In the genomic region with DNA sequence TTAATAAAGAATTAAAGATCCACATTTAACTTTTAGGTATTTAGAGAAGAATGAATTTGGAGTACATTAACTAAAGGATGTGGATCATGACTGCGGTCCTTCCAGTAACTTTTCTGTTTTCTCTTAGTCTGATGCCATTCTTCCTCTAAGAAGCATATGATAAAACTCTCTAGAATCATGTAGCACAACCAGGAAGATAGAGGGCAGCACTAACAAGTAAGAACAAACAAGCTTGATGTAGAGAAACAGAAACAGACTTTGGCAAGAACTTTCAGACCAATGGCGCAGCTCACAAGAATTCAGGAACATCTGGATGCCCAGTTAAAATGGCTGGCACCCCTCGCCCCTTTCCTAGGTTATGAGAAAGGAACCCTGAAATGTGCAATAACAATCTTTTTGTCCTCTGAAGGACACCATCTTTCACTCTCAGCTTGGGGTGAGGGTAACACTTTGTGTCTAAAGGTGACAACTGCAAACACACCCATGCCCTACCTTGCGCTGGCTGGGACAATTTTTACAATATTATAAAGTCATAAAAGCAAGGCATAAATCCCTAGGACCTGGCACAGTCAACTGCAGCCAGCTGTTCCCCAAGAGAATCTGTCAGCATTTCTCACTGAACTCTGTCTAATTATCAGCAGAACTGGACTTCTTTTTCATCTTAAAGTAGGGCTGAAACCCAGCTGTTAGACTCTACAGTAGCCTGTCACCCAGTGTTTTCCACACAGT, we compare ENCODE assay signal across 10 mouse cellular contexts. TPM values are rescaled to one million over a fixed set of nuclear protein-coding genes. Genes with fewer than 3 reads are reported as not detected.
A peak's percentile ranks its signal among the peaks of the same experiment; 100 is the strongest.
DNase-seq lines count a peak whose midpoint lies in the region; ATAC-seq and TF ChIP-seq lines count a peak whose summit lies in the region.
"Had no signal": no experiment of that assay in that cellular context is flagged by ENCODE, and none has a peak within 500 bp of the region (broad histone marks: within the 10 kb centered on the region; RNA-seq: fewer than 3 reads in every experiment).

No protein-coding gene starts in this region.

- H3K4me1 ChIP-seq in kidney, postnatal 0 days (replicated peaks; ENCODE audit: insufficient read depth, low read length): no peaks in the 10 kb centered on the region
- H3K4me1 ChIP-seq: liver, embryonic 15.5 days had no signal

- H3K36me3 ChIP-seq in kidney, postnatal 0 days (ENCODE audit: insufficient read depth, low read length): peaks cover 35% of the 10 kb centered on the region

- H3K9ac ChIP-seq in kidney, postnatal 0 days (ENCODE audit: low read depth, low read length): no peak overlapping the region
- H3K9ac ChIP-seq: liver, embryonic 15.5 days had no signal

- H3K4me2 ChIP-seq in kidney, postnatal 0 days (ENCODE audit: low read length): no peak overlapping the region
- H3K4me2 ChIP-seq: liver, embryonic 15.5 days had no signal

- TF ChIP-seq CTCF in kidney, postnatal 0 days (IDR thresholded peaks at IDR 0.05; ENCODE audit: low read depth): peak; percentile 82

- no peaks in the 10 kb centered on the region for H3K9me3 ChIP-seq in kidney, postnatal 0 days (replicated peaks; ENCODE audit: low read length)
- H3K9me3 ChIP-seq: liver, embryonic 15.5 days had no signal

- H3K4me3 ChIP-seq in kidney, postnatal 0 days (replicated peaks; ENCODE audit: low read depth, low read length): no peak overlapping the region
- H3K4me3 ChIP-seq: liver, embryonic 15.5 days had no signal

- WGBS in kidney, postnatal 0 days: 83% methylated on average over 4 of the region's 4 CpGs

- H3K27me3 ChIP-seq in kidney, postnatal 0 days (ENCODE audit: insufficient read depth, low read length): no peaks in the 10 kb centered on the region
- H3K27me3 ChIP-seq: liver, embryonic 15.5 days had no signal

- ATAC-seq in kidney, postnatal 0 days (replicated peaks; ENCODE audit: low FRiP score, low read depth): no peak
- ATAC-seq in activated CD4-positive, CD25-positive, alpha-beta regulatory T cell, adult 4 months: no peak
- ATAC-seq in megakaryocyte-erythroid progenitor cell, adult 5-6 weeks (replicated peaks; ENCODE audit: low FRiP score, low TSS enrichment, poor library complexity, severe bottlenecking): no peak

- no peak overlapping the region for H3K27ac ChIP-seq in kidney, postnatal 0 days
- H3K27ac ChIP-seq: liver, embryonic 15.5 days had no signal

- peak; percentile 22 for DNase-seq in cerebellum, adult 9-10 months
- no peak for DNase-seq in cerebellum, postnatal 4 days (ENCODE audit: low spot score in 2 of 2)
- DNase-seq in kidney, postnatal 0 days (ENCODE audit: low spot score): peak; percentile 88
- no peak for DNase-seq in kidney, adult 18-20 months
- DNase-seq in brain, adult 2 months (ENCODE audit: low read depth, low spot score): peak; percentile 75
- DNase-seq in lung, postnatal 25 days (ENCODE audit: low spot score): peak; percentile 48
- DNase-seq: cerebellum, adult 9-11 months had no signal

RNA-seq across cellular contexts. Expression of a gene that starts 33.6 kb away (rescaled TPM):
- polyA plus RNA-seq in kidney, postnatal 0 days (2015; fragmentation: Nextera tagmentation; extraction: Ambion mirVana): 54.8 and 59.3 TPM in 2 replicates
- polyA plus RNA-seq in activated CD4-positive, CD25-positive, alpha-beta regulatory T cell, adult 4 months (2017; shearing (Covaris generic)): 10 to 100 TPM; 25.0 to 26.0 TPM
- 97.6 and 109 TPM in 2 replicates for total RNA-seq in megakaryocyte-erythroid progenitor cell, adult 5-6 weeks (2014; fragmentation: Nextera tagmentation)
- 259 and 266 TPM in 2 replicates for total RNA-seq in megakaryocyte-erythroid progenitor cell, adult 5-6 weeks (2017)

Comparison
In these comparisons a context has a peak if more than half of its experiments do, and no peak if none do; other contexts are left out.
1. DNase-seq: peak in cerebellum, adult 9-10 months (single experiment), kidney, postnatal 0 days (single experiment), brain, adult 2 months (single experiment) and lung, postnatal 25 days (single experiment); none in cerebellum, postnatal 4 days (0 of 2) and kidney, adult 18-20 months (single experiment).